Mouse (Mus musculus): ENCODE measurements around the gene Zfp36. TPM values are rescaled to one million over a fixed set of nuclear protein-coding genes. Genes with fewer than 3 reads are reported as not detected.

Zfp36 gene
- 825 to 993 TPM (median 925 TPM) in 4 replicates for total RNA-seq (2023; ENCODE audit: inconsistent age)

DNA sequence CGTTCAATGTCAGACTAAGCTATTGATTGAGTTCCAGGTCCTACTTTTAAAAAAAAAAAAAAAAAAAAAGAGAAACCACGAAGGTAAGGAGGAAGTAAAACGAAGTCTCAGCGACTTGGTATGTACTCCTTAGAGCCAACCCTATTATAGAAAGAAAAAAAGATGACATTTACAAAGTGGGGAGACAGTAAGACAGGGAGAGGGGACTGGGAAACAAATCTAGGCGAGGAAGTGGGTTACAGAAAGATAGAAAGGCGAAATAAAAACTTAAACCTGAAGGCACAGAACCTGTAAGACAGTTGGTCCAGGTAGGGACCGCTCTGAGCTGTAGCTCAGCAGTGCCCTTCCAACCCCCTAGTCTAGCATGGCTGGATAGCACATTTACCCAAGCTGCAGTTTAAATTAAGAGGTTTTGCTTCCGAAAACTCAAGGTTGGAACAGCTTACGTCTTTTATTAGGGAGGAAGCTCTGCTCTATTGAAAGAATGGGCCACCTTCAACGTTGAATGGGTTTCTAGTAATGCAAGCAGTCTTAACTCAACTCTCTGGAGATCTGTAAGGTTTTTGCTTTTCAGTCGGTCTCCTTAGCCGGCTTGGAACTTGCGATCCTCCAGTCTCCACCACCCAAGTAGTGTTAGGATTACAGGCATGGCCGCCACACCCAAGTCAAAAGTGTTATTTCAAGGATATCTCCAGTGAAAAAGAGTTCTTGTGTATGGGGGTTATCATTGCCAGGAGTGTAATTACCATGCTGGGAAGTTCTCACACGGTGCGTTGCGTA, at the start of gene Zfp36:
Zfp36 (minus strand) TSS at position 17 of the 780 bp plus-strand sequence.

DNA sequence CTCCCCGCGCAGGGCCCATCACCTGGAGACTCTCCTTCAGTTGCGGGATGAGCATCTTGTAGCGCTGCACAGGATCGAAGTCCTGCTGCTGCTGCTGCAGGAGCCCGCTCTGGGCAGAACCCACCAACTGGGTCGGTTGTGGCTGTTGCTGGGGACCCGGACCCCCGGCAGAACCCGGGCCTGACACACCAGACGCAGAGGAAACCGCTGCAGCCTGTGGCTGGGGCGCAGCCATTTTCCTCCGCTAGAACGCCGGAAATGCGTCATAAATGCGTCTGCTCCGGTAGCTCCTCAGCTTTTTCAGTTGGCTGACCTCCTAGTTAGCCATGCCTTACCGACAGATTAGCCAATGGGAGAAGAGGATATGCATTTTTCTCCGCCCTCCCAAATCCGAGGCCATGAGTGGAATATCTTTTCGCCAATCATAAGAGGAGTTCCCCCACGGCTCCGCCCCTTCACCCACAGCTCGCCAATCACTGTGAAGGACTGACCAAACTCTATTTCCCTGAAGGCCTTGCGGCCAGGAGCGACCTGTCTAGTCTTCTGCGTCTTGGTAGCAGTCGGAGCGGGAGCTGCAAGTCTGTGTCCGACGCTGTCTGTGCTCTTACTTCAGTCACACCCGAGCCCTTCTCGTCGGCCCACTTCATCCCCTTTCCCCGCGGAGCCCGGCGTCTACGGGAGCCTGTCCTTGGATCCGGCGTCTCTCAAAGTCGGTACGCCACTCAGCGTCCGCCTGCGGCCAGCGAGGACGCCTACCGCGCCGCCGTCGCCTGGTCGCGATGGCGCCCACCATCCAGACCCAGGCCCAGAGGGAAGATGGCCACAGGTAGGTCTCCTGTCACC, 12.6 kb upstream of the Zfp36 start, which contains the start of the genes Med29 and Paf1:
Med29 (minus strand) TSS at position 280 of the 843 bp plus-strand sequence.
Paf1 (plus strand) TSS at position 523 of the 843 bp plus-strand sequence.

DNA sequence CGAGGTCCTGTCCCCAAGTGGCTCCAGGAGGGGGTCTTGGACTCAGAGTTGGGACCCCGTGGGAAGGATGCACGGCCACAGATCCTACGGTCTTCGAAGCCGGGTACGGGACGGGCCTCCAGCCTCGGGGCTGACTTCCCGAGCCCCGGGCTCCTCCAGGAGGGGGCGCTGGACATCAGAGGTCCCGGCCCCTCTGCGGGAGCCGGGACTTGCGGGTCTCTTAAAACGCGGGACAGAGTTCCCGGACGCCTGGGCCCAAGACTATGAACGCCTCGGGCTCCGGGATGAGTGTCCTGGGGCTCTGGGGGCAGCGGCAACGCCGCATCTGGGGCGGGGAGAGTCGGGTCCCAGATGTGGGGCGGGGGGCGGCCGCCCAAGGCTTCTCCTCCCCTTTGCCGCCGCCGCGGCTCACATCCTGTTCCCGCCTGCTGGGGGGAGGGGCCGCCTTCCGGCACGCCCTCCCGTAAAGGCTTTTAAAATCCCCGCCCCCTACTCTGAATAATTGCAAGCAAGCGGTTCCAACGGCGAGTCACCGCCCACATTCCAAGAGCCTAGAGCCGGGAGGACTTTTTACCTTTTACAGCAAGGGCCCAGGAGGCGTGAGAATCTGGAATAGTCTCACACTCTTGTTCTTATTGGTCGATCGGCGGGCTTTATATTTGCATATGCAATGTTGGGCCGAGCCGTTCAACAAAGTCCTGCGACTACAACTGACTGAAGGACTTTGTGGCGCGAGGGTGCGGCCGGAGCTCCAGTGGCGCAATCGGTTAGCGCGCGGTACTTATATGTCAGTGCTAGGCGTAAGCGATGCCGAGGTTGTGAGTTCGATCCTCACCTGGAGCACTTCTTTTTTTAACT, 7.6 kb downstream of the Zfp36 start, which contains the start of gene Plekhg2:
Plekhg2 (minus strand) TSS at position 349 of the 858 bp plus-strand sequence.

DNA sequence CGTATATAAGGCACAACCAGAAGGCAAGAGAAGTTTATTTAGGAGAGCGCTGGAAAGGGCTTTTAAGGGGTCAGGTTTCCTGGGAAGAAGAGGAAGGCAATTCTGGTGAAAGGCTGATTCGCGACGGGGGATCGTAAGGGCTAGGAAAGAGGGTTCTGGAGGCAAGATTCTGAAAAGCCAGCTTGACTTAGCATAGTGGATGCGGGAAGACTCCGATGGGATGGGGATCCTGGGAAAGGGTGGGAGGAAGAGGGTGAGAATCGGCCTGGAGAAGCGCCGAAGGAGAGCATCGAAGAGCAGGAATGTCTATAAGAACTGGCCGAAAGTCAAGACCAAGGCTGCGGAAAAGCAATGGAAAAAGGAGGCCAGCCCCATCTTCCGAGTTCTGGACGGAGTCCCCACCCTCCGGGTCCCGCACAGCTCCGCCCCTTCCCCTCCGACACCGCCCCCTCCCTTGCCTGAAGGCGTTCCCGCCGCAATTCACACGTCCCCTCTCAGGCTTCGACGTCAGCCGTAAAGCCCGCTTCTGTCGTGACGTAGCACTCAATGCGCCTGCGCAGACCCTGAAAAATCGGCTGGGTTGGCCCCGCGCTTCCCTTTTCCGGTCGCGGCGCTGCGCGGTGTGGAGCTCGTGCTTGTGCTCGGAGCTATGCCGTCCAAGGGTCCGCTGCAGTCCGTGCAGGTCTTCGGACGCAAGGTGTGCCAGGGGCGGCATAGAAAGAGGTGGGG, 29.7 kb downstream of the Zfp36 start, which contains the start of gene Rps16:
Rps16 (plus strand) TSS at position 498 of the 729 bp plus-strand sequence.

DNA sequence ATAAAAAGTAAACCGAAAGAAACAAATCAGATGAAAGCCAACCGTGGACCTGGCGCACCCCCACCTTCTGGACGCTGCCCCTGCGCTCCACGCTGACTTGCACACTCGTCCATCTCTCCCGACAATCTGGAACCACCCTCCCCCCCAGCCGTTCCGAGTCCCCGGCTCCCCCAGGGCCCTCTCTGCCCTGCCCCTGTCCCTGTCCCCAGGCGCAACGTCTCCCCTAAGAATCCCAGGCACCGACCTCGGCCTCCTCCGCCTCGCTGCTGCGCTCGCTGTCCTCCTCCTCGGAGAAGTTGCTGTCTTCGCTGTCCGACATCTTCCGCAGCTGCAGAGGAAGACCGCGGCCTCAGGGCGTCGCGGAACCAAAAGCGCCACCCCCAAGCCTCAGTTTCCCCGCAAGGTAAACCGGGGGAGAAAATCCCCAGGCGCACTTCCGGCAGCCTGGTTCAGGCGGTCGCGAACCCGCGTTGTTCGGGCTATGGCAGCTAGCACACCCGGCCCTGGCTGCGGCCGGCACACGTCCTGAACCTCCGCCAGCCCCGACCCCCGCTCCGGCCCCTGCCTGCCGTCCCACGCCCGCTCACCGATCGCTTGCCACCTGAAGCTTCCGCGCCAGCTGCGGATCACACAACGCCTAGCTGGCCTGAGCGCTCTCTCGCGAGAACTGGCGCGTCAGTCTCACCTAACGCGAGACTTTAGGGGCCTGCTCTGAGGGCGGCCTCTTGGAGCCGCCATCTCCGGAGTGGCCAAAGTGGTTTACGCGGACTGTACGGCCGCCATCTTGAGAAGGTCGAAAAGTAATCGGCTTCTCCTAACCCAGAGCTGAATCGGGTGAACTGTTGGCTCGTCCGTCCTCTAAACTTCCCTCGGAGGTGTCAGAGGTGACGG, 41.7 kb downstream of the Zfp36 start, which contains the start of gene Supt5:
Supt5 (minus strand) TSS at position 639 of the 891 bp plus-strand sequence.

Other genes starting within 250 kb of the Zfp36 start
- gene Fbl, start 210.5 kb downstream of the Zfp36 start, total RNA-seq (2023; ENCODE audit: inconsistent age): 234 to 240 TPM (median 237 TPM) in 4 replicates
- 20.5 to 23.5 TPM (median 21.3 TPM) in 4 replicates for gene Dyrk1b, start 200.8 kb downstream of the Zfp36 start, total RNA-seq (2023; ENCODE audit: inconsistent age)
- gene Eid2, start 112.4 kb downstream of the Zfp36 start, total RNA-seq (2023; ENCODE audit: inconsistent age): 1.1 to 1.7 TPM (median 1.2 TPM) in 4 replicates
- gene Eid2b, start 102.5 kb downstream of the Zfp36 start, total RNA-seq (2023; ENCODE audit: inconsistent age): 2.6 to 4.1 TPM (median 3.5 TPM) in 4 replicates
- gene Selenov, start 89.1 kb downstream of the Zfp36 start, total RNA-seq (2023; ENCODE audit: inconsistent age): not detected in 4 replicates
- gene Dll3, start 78.0 kb downstream of the Zfp36 start, total RNA-seq (2023; ENCODE audit: inconsistent age): not detected in 4 replicates
- gene Timm50, start 68.2 kb downstream of the Zfp36 start, total RNA-seq (2023; ENCODE audit: inconsistent age): 38.7 to 46.9 TPM (median 40.5 TPM) in 4 replicates
- 158 to 171 TPM (median 163 TPM) in 4 replicates for gene Supt5, start 41.5 kb downstream of the Zfp36 start, total RNA-seq (2023; ENCODE audit: inconsistent age)
- 3,144 to 3,281 TPM (median 3,251 TPM) in 4 replicates for gene Rps16, start 29.6 kb downstream of the Zfp36 start, total RNA-seq (2023; ENCODE audit: inconsistent age)
- 130 to 140 TPM (median 135 TPM) in 4 replicates for gene Plekhg2, start 7.7 kb downstream of the Zfp36 start, total RNA-seq (2023; ENCODE audit: inconsistent age)
- 14.1 to 19.0 TPM (median 15.8 TPM) in 4 replicates for gene Med29, start 12.5 kb upstream of the Zfp36 start, total RNA-seq (2023; ENCODE audit: inconsistent age)
- gene Paf1, start 12.7 kb upstream of the Zfp36 start, total RNA-seq (2023; ENCODE audit: inconsistent age): 151 to 162 TPM (median 156 TPM) in 4 replicates
- 241 to 264 TPM (median 247 TPM) in 4 replicates for gene Gmfg, start 57.2 kb upstream of the Zfp36 start, total RNA-seq (2023; ENCODE audit: inconsistent age)
- gene Lrfn1, start 71.7 kb upstream of the Zfp36 start, total RNA-seq (2023; ENCODE audit: inconsistent age): 0.93 to 1.6 TPM (median 1.2 TPM) in 4 replicates
- not detected in 4 replicates for gene Ifnl2, start 130.2 kb upstream of the Zfp36 start, total RNA-seq (2023; ENCODE audit: inconsistent age)
- not detected in 4 replicates for gene Ifnl3, start 142.6 kb upstream of the Zfp36 start, total RNA-seq (2023; ENCODE audit: inconsistent age)
- gene Sycn, start 160.6 kb upstream of the Zfp36 start, total RNA-seq (2023; ENCODE audit: inconsistent age): not detected in 4 replicates
- not detected in 4 replicates for gene Nccrp1, start 167.0 kb upstream of the Zfp36 start, total RNA-seq (2023; ENCODE audit: inconsistent age)
- 49.3 to 52.1 TPM (median 50.5 TPM) in 4 replicates for gene Samd4b, start 217.9 kb upstream of the Zfp36 start, total RNA-seq (2023; ENCODE audit: inconsistent age)
- 12.8 to 15.7 TPM (median 13.9 TPM) in 4 replicates for gene Pak4, start 217.9 kb upstream of the Zfp36 start, total RNA-seq (2023; ENCODE audit: inconsistent age)

All from B cell, adult (primary cell).